Mouse (Mus musculus) kidney, adult 2 months (tissue): ENCODE results near the gene Hmgcl. TPM values are rescaled to one million over a fixed set of nuclear protein-coding genes. Genes with fewer than 3 reads are reported as not detected.

Experiments used
- DNase-seq: peaks from one replicate; pipeline ENCODE4 v3.0.0; 2021
- H3K27ac ChIP-seq: fragments of 200-500 bp; 2 replicates; pipeline ENCODE4 v1.5.1; 2012; ENCODE audit warnings: low read depth, low read length, control low read depth, inconsistent platforms; ENCODE audit not compliant: insufficient read depth
- H3K27me3 ChIP-seq: fragments of 200-500 bp; replicated peaks from 2 replicates; pipeline ENCODE4 v1.6.1; 2012; ENCODE audit warnings: mild to moderate bottlenecking, moderate library complexity, low read length, inconsistent platforms; ENCODE audit not compliant: control insufficient read depth, insufficient read depth
- H3K36me3 ChIP-seq: fragments of 200-500 bp; 2 replicates; pipeline ENCODE4 v1.6.1; 2012; ENCODE audit warnings: mild to moderate bottlenecking, moderate library complexity, low read length, inconsistent platforms; ENCODE audit not compliant: control insufficient read depth, insufficient read depth
- H3K4me1 ChIP-seq: fragments of 200-500 bp; 2 replicates; pipeline ENCODE4 v1.6.1; 2011; ENCODE audit warnings: low read length; ENCODE audit not compliant: control insufficient read depth, insufficient read depth
- H3K4me3 ChIP-seq: fragments of 200-500 bp; 2 replicates; pipeline ENCODE4 v1.5.1; 2011; ENCODE audit warnings: mild to moderate bottlenecking, low read depth, low read length, control low read depth; ENCODE audit not compliant: insufficient read depth
- CTCF ChIP-seq: fragments of 200-500 bp; conservative IDR thresholded peaks from 2 replicates; pipeline ENCODE4 v1.5.1; 2011; ENCODE audit warnings: low read depth, mild to moderate bottlenecking, control low read depth, low read length, moderate library complexity, mixed read lengths; ENCODE audit not compliant: insufficient read depth, insufficient read length
- POLR2A ChIP-seq: fragments of 200-500 bp; IDR thresholded peaks from one replicate; pipeline ENCODE4 v1.6.1; 2011; ENCODE audit warnings: low read depth, low read length, control low read depth
- WGBS: fragments of 180-500 bp; shearing (Covaris S2); methylation state at CpG from one replicate; pipeline ENCODE4 v1.1.7; 2018; 5-methylcytosine and 5-hydroxymethylcytosine counted together
- polyA plus RNA-seq: library from polyadenylated mRNA; depleted of rRNA; stranded (reverse); fragments of >200 nt; gene quantifications from 2 replicates; pipeline ENCODE4 v1.2.3, GENCODE M21; 2012

Gene Hmgcl
- polyA plus RNA-seq, 1 experiment, result 199 TPM

DNA sequence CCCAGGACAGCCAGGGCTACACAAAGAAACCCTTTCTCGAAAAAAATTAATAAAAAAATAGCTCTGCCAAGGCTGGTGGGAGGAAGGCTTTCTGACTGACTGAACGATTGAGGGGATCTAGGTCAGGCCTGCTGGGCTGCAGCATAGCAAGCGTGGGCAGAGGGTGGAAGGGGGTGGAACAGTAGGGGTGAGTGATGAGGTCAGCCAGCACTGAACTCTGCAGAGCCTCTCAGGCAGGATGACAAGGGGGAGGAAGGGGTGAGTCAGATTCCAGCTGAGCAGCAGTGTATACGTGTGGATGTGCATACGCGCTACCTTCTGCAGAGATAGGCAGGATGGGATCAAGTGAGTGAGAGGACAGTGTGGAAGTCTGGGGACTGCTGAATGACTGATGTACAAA lies 3.7 kb downstream of the Hmgcl start:
- no peak for TF ChIP-seq CTCF
- no peak for TF ChIP-seq POLR2A
- Histone ChIP-seq H3K4me1 (peaks cover 21% of the 10 kb centered on the region), H3K27ac (no peak overlapping the region), H3K36me3 (no peaks in the 10 kb centered on the region), H3K27me3 (no peaks in the 10 kb centered on the region), H3K4me3 (no peak overlapping the region)
- WGBS, result 34% methylated on average over 6 of the region's 6 CpGs
- DNase-seq, result peak; percentile 36

DNA sequence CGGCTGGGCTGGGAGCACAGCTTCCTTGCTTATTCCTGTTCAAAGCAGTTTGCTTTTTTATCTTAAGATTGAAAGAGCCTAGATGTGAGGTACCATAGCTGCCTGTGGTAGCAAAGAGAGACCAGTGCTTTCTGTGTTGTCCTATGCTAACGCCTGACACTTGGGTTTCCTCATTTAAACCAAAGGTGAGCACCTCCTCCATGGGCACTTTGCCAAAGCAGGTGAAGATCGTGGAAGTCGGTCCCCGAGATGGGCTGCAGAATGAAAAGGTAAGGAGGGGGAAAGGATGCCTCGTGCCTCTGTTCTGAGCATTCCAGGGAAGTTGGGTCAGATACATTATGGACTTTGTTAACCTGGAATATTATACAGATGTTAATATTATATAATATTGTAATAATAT lies 4.1 kb downstream of the Hmgcl start:
- Histone ChIP-seq H3K36me3 (no peaks in the 10 kb centered on the region), H3K4me3 (no peak overlapping the region), H3K4me1 (peaks cover 21% of the 10 kb centered on the region), H3K27ac (no peak overlapping the region), H3K27me3 (no peaks in the 10 kb centered on the region)
- WGBS, result 46% methylated on average over 6 of the region's 6 CpGs
- DNase-seq, result no peak
- TF ChIP-seq CTCF, result no peak
- TF ChIP-seq POLR2A, result no peak

DNA sequence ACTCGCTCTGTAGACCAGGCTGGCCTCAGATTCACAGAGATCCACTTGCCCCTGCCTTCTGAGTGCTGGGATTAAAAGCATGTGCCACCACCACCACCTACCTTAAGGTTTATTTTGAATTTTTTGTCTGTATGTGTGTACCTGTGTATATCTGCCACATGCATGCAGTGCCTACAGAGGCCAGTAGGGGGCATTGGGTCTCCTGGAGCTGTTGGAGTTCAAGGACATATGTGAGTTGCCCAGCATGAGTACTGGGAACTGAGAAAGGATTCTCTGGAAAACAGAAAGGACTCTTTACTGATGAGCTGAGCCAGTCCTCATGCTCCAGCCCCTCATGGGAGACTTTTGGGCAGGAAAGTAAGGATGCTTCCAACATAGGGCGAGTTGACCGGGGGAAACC lies 5.3 kb downstream of the Hmgcl start:
- Histone ChIP-seq H3K27me3 (no peaks in the 10 kb centered on the region), H3K4me1 (peaks cover 16% of the 10 kb centered on the region), H3K36me3 (no peaks in the 10 kb centered on the region), H3K27ac (no peak overlapping the region), H3K4me3 (no peak overlapping the region)
- WGBS, result 94% methylated on average over 3 of the region's 3 CpGs
- DNase-seq, result no peak
- TF ChIP-seq CTCF, result peak; percentile 26; the same call in 1 of the 2 replicates
- no peak for TF ChIP-seq POLR2A

DNA sequence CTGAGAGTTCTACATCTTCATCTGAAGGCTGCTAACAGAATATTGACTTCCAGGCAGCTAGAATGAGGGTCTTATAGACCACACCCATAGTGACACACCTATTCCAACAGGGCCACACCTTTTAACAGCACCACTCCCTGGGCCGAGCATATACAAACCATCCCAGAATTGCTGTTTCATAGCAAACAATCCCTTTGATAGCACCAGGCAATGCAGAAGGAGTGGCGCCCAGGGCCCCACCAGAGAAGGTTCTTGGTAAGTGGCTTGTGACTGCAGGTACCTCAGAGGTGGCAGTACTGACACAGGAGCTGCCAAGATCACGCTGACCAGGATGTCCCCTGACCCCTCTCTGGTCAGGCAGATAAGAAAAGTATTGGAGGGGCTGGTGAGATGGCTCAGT lies 6.9 kb downstream of the Hmgcl start:
- H3K36me3 ChIP-seq, result no peaks in the 10 kb centered on the region
- no peak for DNase-seq
- no peaks in the 10 kb centered on the region for H3K27me3 ChIP-seq
- 87% methylated on average over 3 of the region's 3 CpGs for WGBS
- TF ChIP-seq CTCF (no peak), POLR2A (no peak)
- no peak overlapping the region for H3K27ac ChIP-seq
- H3K4me3 ChIP-seq, result no peak overlapping the region
- H3K4me1 ChIP-seq, result peaks cover 15% of the 10 kb centered on the region

DNA sequence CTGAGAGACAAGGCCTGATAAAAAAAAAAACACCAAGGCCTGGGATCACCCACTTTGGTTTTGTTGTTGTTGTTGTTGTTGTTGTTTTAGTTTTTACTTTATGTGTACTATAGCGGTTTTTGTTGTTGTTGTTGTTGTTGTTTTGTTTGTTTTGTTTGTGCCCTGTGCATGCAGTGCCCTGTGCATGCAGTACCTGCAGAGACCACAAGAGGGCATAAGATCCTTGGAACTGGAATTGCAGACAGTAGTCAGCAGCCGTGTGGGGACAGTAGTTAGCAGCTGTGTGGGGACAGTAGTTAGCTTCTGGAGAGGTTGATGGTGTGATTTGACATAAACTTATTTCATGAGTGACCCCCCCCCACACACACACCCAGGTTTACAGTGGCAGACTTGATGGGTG lies 8.0 kb downstream of the Hmgcl start:
- Histone ChIP-seq H3K27ac (no peak overlapping the region), H3K4me3 (no peak overlapping the region), H3K36me3 (no peaks in the 10 kb centered on the region), H3K27me3 (no peaks in the 10 kb centered on the region), H3K4me1 (peaks cover 13% of the 10 kb centered on the region)
- WGBS, result 12% methylated on average over 2 of the region's 2 CpGs
- peak; percentile 97 for TF ChIP-seq CTCF
- no peak for TF ChIP-seq POLR2A
- DNase-seq, result peak; percentile 76

DNA sequence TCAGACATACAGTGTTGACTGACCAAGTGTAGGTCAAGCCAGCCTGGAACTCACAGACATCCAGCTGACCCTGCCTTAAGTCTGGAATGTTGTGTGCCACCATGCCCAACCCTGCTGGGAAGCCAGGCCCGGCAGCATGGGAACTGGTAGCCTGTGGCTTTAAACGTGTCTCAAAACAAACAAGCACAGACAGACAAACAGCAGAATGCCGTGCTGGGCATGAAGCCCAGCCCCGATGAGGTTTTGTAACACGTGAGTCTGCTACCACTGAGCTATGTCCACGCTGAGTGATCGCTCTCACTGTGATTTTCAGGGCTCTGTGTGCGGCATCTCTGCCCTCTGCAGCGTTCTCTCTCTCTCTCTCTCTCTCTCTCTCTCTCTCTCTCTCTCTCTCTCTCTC lies 9.6 kb downstream of the Hmgcl start:
- Histone ChIP-seq H3K27me3 (no peaks in the 10 kb centered on the region), H3K27ac (no peak overlapping the region), H3K4me1 (peaks cover 9% of the 10 kb centered on the region; the same call in 1 of the 2 replicates), H3K36me3 (no peaks in the 10 kb centered on the region), H3K4me3 (no peak overlapping the region)
- DNase-seq, result no peak
- TF ChIP-seq POLR2A (no peak), CTCF (no peak)
- 76% methylated on average over 9 of the region's 9 CpGs for WGBS

DNA sequence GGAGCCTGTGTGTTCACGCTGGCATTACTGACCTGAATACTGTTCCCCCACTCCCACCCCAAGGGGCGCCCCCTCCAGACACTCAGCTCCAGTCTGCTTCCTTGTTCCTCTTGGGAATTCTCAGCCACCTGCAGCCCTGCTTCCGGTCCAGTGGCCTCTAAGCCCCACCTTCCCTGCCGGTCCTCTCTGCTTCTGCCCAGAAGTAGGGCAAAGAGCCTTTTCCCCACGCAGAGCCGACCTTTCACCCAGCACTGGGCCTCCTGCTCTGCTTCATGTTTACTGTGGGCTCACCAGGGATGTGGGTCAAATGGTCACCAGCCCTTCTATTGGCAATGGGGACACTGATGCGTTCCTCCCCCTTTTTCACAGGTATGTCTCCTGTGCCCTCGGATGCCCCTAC lies 12.1 kb downstream of the Hmgcl start:
- WGBS, result 38% methylated on average over 8 of the region's 8 CpGs
- H3K27me3 ChIP-seq, result no peaks in the 10 kb centered on the region
- peak overlapping the region; percentile 70 for H3K27ac ChIP-seq
- H3K36me3 ChIP-seq, result no peaks in the 10 kb centered on the region
- peaks cover 12% of the 10 kb centered on the region; the same call in 1 of the 2 replicates for H3K4me1 ChIP-seq
- DNase-seq, result peak; percentile 91
- H3K4me3 ChIP-seq, result no peak overlapping the region
- TF ChIP-seq POLR2A (no peak), CTCF (no peak)

DNA sequence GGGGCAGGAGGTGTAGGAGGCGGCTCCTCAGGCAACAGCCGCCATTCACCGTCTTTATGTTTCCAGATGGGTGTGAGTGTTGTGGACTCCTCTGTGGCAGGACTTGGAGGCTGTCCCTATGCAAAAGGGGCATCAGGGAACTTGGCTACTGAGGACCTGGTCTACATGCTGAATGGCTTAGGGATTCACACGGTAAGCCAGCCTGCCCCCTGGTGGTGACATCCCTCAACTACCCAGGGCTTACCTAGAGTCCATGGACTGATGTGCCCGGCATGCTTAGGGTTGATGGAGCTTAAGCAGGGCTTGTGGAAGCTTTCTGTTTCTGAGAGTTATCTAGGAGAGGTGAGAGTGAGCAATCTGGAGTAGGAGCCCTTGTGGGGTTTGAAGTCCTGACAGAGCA lies 14.5 kb downstream of the Hmgcl start:
- no peaks in the 10 kb centered on the region for H3K36me3 ChIP-seq
- H3K4me1 ChIP-seq, result peaks cover 17% of the 10 kb centered on the region; the same call in 1 of the 2 replicates
- TF ChIP-seq CTCF (peak; percentile 99), POLR2A (no peak)
- no peak overlapping the region for H3K4me3 ChIP-seq
- no peaks in the 10 kb centered on the region for H3K27me3 ChIP-seq
- WGBS, result 28% methylated on average over 5 of the region's 5 CpGs
- H3K27ac ChIP-seq, result no peak overlapping the region
- peak; percentile 88 for DNase-seq
